Mouse (Mus musculus) midbrain, embryonic 10.5 days (tissue): Measurements from ENCODE around the gene Nfasc. TPM values are rescaled to one million over a fixed set of nuclear protein-coding genes. Genes with fewer than 3 reads are reported as not detected.

Source experiments
- DNase-seq: peaks from one replicate; pipeline ENCODE4 v3.0.0-alpha.2; 2017; ENCODE audit warnings: low spot score
- H3K27ac ChIP-seq: fragments of 300-500 bp; sonication (generic); replicated peaks from 2 replicates; pipeline ENCODE4 v1.5.1; 2016; ENCODE audit warnings: mild to moderate bottlenecking
- H3K27me3 ChIP-seq: fragments of 300-500 bp; sonication (generic); 2 replicates; pipeline ENCODE4 v1.6.1; 2016; ENCODE audit warnings: low read depth, mild to moderate bottlenecking; ENCODE audit not compliant: poor library complexity, severe bottlenecking
- H3K36me3 ChIP-seq: fragments of 300-500 bp; sonication (generic); 2 replicates; pipeline ENCODE4 v1.6.1; 2016; ENCODE audit warnings: mild to moderate bottlenecking, moderate library complexity
- H3K4me1 ChIP-seq: fragments of 300-500 bp; sonication (generic); 2 replicates; pipeline ENCODE4 v1.6.1; 2016
- H3K4me3 ChIP-seq: fragments of 300-500 bp; sonication (generic); 2 replicates; pipeline ENCODE4 v1.5.1; 2016; ENCODE audit warnings: mild to moderate bottlenecking, moderate library complexity
- H3K9me3 ChIP-seq: fragments of 300-500 bp; sonication (generic); replicated peaks from 2 replicates; pipeline ENCODE4 v1.6.1; 2016; ENCODE audit warnings: mild to moderate bottlenecking
- WGBS: fragments of 180-500 bp; shearing (Covaris S2); methylation state at CpG from one replicate; pipeline ENCODE4 v1.1.7; 2016; 5-methylcytosine and 5-hydroxymethylcytosine counted together
- polyA plus RNA-seq: library from polyadenylated mRNA; unstranded; fragments of >200 nt; fragmentation: Nextera tagmentation; extraction: Ambion mirVana; gene quantifications from 2 replicates; pipeline ENCODE4 v1.2.1, GENCODE M21; 2016

Gene Nfasc
- polyA plus RNA-seq, 1 experiment from 2014 or later: 14.5 TPM

- 67% methylated on average over 7 of the region's 7 CpGs for WGBS
- no peaks in the 10 kb centered on the region for H3K9me3 ChIP-seq
- peak overlapping the region; percentile 33; the same call in 1 of the 2 replicates for H3K27ac ChIP-seq
- peaks cover 79% of the 10 kb centered on the region for H3K27me3 ChIP-seq
- H3K36me3 ChIP-seq: no peaks in the 10 kb centered on the region
- peak overlapping the region; percentile 55 for H3K4me3 ChIP-seq
- H3K4me1 ChIP-seq: peaks cover 45% of the 10 kb centered on the region
- DNase-seq: no peak
These were observed 200.9 kb downstream of the Nfasc start for GRCm38 (mm10) chr1:132540701-132541100.

DNA sequence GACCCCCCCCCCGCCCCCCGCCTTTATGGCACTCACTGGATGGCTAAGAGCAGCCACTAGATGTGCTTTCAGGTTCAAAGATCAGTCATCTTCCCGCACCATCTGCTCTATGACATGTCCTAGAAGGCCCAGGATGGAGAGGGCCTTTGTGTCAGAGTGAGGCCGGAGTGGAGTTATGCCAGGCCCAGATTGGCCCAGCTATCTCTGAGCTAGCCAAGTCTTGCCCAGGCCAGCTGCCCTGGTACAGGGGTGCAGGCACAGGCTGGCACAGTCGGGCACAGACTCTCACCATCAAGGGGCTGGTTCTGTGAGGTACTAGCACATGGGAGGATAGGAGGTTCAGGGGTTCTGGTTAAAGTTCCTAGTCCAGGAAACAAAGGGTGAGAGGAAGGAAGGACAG is 203.9 kb downstream of the Nfasc start:
- no peak overlapping the region for H3K4me3 ChIP-seq
- H3K9me3 ChIP-seq: no peaks in the 10 kb centered on the region
- H3K27me3 ChIP-seq: peaks cover 73% of the 10 kb centered on the region
- no peaks in the 10 kb centered on the region for H3K36me3 ChIP-seq
- DNase-seq: no peak
- peaks cover 57% of the 10 kb centered on the region for H3K4me1 ChIP-seq
- H3K27ac ChIP-seq: no peak overlapping the region; the same call in 1 of the 2 replicates
- WGBS: 71% methylated on average over 5 of the region's 5 CpGs

DNA sequence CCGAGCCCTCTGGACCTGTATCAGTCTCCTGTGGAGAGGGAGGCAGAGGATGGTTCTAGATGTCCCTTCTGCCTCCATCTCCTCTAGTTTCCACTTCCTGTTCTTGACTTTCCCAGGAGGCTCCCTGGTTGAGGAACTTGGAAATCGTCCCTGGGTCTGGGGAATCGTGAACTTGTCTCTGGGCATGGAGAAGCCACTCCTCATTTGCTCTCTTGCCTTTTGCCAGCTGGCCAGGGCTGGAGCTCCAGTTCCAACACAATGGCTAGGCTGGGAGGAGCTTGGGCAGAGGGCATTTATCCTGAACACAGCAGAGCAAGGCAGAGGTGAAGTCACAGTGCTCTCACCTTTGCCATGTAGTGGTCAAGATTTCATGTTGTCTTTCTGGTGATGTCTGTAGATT is 205.2 kb downstream of the Nfasc start:
- Histone ChIP-seq H3K4me3 (no peak overlapping the region), H3K4me1 (peaks cover 48% of the 10 kb centered on the region), H3K9me3 (no peaks in the 10 kb centered on the region), H3K27ac (no peak overlapping the region), H3K36me3 (no peaks in the 10 kb centered on the region; the same call in 1 of the 2 replicates), H3K27me3 (peaks cover 70% of the 10 kb centered on the region)
- no peak for DNase-seq
- WGBS: 80% methylated on average over 3 of the region's 3 CpGs

DNA sequence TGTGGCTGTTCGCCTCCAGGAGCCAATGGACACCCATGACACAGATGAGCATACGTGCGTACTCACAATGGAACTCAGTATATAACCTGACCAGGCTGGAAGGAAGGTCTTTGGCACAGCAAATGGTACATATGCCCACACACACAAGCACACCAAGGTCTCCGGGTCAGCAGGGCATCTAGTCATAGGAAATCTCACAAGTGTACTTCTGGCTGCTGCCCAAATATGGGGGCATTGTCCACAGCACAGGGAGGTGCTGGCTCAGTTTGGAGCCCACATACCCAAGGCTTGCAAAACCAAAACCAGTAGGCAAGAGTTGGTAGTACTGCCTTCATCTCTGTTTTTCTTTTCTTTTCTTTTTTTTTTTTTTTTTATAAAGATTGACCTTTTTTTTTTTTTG is 206.1 kb downstream of the Nfasc start:
- Histone ChIP-seq H3K36me3 (no peaks in the 10 kb centered on the region; the same call in 1 of the 2 replicates), H3K4me1 (peaks cover 48% of the 10 kb centered on the region), H3K4me3 (no peak overlapping the region), H3K27ac (no peak overlapping the region), H3K27me3 (peaks cover 61% of the 10 kb centered on the region), H3K9me3 (no peaks in the 10 kb centered on the region)
- WGBS: 90% methylated on average over 4 of the region's 4 CpGs
- no peak for DNase-seq

DNA sequence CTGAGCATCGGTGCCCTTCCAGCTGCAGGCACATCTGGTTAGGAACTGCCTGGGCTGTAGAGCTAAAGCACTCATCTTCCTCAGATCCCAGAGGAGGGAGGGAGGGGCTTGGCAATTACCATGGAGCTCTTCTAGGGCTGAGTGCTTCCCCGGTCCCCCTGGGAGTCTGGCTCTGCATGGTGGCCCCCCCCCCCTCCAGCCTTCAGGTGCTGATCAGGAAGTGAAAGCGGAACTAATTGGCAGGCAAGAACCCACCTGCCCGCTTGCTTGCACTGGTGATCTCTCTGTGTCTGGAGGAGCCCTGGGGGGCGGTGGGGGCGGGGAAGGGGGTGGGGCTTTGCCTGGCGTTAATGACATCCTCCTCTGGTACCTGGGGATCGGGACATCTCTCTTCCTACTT is 207.8 kb downstream of the Nfasc start:
- Histone ChIP-seq H3K27me3 (peaks cover 48% of the 10 kb centered on the region), H3K4me1 (peaks cover 53% of the 10 kb centered on the region), H3K36me3 (no peaks in the 10 kb centered on the region; the same call in 1 of the 2 replicates), H3K27ac (peak overlapping the region; percentile 28), H3K9me3 (no peaks in the 10 kb centered on the region), H3K4me3 (no peak overlapping the region)
- 6% methylated on average over 8 of the region's 8 CpGs for WGBS
- no peak for DNase-seq

- Histone ChIP-seq H3K27ac (0 out of 2 replicates have a peak overlapping the region, but pooled peaks have one; percentile 10), H3K36me3 (no peaks in the 10 kb centered on the region; the same call in 1 of the 2 replicates), H3K4me3 (no peak overlapping the region), H3K4me1 (peaks cover 50% of the 10 kb centered on the region), H3K27me3 (peaks cover 41% of the 10 kb centered on the region), H3K9me3 (no peaks in the 10 kb centered on the region)
- no peak for DNase-seq
- 61% methylated on average over 9 of the region's 9 CpGs for WGBS
These were observed 209.1 kb downstream of the Nfasc start for GRCm38 (mm10) chr1:132532521-132532920.

DNA sequence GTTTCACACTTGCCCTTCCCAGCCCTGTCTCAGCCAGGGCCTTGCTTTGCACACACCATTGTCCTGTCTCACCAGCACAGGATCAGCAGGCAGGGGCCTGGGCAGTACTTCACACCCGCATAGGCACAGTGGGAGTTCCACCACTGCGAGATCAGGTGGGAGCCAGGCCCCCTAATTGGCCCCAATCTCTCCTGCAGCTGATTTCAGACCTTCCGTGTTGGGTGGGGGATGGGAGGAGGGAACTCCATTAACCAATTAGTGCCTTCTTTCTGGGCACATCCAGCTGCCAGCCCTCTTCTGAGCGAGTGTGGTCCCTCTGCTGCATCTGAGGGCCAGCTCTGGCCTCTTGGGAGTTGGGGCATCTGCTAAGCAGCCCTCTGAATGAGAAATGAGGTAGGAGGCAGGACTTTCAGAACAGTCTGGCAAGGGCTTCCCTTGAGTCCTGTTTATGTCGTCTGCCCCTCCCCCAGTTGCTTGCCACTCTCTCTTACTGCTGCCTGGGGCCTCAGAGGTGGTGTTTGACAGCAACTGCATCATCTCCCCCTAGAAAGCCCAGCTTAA is 210.9 kb downstream of the Nfasc start:
- Histone ChIP-seq H3K4me3 (no peak overlapping the region), H3K36me3 (no peaks in the 10 kb centered on the region; the same call in 1 of the 2 replicates), H3K4me1 (peaks cover 63% of the 10 kb centered on the region), H3K9me3 (no peaks in the 10 kb centered on the region), H3K27ac (peak overlapping the region; percentile 76), H3K27me3 (peaks cover 41% of the 10 kb centered on the region)
- WGBS: 2% methylated on average over 5 of the region's 5 CpGs
- DNase-seq: no peak

DNA sequence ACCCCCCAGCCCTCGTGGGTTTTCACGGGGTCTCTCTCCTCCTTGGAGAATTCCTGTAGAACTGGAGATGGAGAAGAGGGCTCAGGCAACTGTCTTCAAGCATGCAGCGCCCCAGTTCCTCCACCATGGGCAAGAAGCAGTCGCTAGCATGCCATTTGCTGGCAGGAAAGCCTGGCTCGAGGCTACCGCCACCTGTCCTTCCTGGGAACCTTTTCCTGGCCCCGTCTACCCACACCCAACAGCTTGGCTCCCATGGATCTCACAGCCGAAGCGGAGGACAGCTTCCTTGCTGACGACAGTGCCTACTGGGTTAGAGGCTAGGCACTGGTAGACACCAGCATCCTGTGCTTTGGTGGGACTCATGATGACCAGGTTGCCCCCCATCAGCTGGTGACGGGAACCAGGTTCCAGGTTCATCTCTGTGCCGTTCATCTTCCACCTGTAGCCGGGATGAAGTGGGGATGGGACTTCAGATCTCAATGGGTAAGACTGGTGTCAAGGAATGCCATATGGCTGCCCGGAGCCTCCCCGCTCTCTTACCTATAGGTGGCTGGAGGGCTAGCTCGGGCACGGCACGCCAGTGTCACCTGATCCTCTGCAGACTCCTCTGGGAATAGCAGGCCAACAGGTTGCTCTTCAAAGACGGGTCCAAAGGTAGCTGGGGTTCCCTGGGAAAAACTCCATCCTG is 212.8 kb downstream of the Nfasc start:
- H3K27me3 ChIP-seq: peaks cover 34% of the 10 kb centered on the region
- peak overlapping the region; percentile 4; the same call in 1 of the 2 replicates for H3K27ac ChIP-seq
- peaks cover 2% of the 10 kb centered on the region; the same call in 1 of the 2 replicates for H3K36me3 ChIP-seq
- H3K4me3 ChIP-seq: no peak overlapping the region
- no peaks in the 10 kb centered on the region for H3K9me3 ChIP-seq
- WGBS: 92% methylated on average over 19 of the region's 19 CpGs
- peaks cover 54% of the 10 kb centered on the region for H3K4me1 ChIP-seq
- no peak for DNase-seq

- H3K27me3 ChIP-seq: peaks cover 27% of the 10 kb centered on the region
- H3K9me3 ChIP-seq: no peaks in the 10 kb centered on the region
- H3K4me1 ChIP-seq: peaks cover 47% of the 10 kb centered on the region
- no peak overlapping the region for H3K4me3 ChIP-seq
- no peak overlapping the region for H3K27ac ChIP-seq
- peaks cover 2% of the 10 kb centered on the region; the same call in 1 of the 2 replicates for H3K36me3 ChIP-seq
- no peak for DNase-seq
- 94% methylated on average over 13 of the region's 13 CpGs for WGBS
These were observed 213.5 kb downstream of the Nfasc start for GRCm38 (mm10) chr1:132528071-132528470.

DNA sequence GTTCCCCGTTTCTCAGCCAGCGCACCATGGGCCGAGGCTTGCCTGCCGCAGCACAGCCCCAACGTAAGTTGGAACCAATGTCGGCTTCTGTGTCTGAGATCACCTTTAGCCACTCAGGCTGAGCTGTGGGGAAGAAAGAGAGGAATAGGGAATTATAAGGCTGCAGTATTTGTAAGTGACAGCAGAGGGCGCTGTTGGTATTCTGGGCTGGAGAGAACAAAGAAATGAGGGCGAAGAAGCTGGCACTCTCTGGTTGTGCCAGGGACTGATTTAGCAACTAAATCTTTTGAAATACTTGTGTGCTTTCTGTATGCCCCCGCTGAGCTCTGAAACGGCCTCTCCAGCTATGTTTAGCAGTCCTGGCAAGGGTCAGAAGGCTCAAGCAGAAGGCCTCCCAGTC is 215.8 kb downstream of the Nfasc start:
- peaks cover 42% of the 10 kb centered on the region for H3K4me1 ChIP-seq
- peak overlapping the region; percentile 20; the same call in 1 of the 2 replicates for H3K4me3 ChIP-seq
- H3K36me3 ChIP-seq: peaks cover 8% of the 10 kb centered on the region; the same call in 1 of the 2 replicates
- WGBS: 16% methylated on average over 10 of the region's 10 CpGs
- H3K27me3 ChIP-seq: peaks cover 21% of the 10 kb centered on the region
- peak; percentile 75 for DNase-seq
- no peaks in the 10 kb centered on the region for H3K9me3 ChIP-seq
- H3K27ac ChIP-seq: peak overlapping the region; percentile 86

DNA sequence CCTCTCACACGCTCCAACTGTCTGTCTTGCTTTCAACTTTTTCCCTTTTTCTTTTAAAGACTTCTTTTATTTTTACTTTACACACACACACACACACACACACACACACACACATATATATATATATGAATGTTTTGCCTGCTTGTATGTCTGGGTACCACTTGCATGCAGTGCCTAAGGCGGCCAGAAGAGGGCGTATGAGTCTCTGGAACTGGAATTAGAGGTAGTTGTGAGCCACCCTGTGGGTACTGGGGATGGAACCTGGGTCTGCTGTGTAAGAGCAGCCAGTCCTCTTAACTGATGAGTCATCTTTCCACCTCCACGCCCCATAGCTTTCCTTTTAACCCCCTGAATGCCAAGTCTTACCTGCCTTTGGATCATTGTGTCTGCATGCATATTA is 217.7 kb downstream of the Nfasc start:
- DNase-seq: peak; percentile 43
- no peak overlapping the region for H3K4me3 ChIP-seq
- 40% methylated on average over 4 of the region's 4 CpGs for WGBS
- no peaks in the 10 kb centered on the region for H3K9me3 ChIP-seq
- H3K4me1 ChIP-seq: peaks cover 40% of the 10 kb centered on the region
- peaks cover 10% of the 10 kb centered on the region; the same call in 1 of the 2 replicates for H3K36me3 ChIP-seq
- H3K27me3 ChIP-seq: peaks cover 19% of the 10 kb centered on the region
- H3K27ac ChIP-seq: no peak overlapping the region

- 89% methylated on average over 8 of the region's 8 CpGs for WGBS
- Histone ChIP-seq H3K4me1 (peaks cover 40% of the 10 kb centered on the region), H3K27ac (0 out of 2 replicates have a peak overlapping the region, but pooled peaks have one; percentile 28), H3K36me3 (peaks cover 17% of the 10 kb centered on the region; the same call in 1 of the 2 replicates), H3K4me3 (no peak overlapping the region), H3K27me3 (peaks cover 14% of the 10 kb centered on the region), H3K9me3 (no peaks in the 10 kb centered on the region)
- DNase-seq: no peak
These were observed 218.5 kb downstream of the Nfasc start for GRCm38 (mm10) chr1:132523048-132523447.

- no peak overlapping the region for H3K4me3 ChIP-seq
- peaks cover 22% of the 10 kb centered on the region for H3K4me1 ChIP-seq
- H3K9me3 ChIP-seq: no peaks in the 10 kb centered on the region
- peaks cover 14% of the 10 kb centered on the region for H3K27me3 ChIP-seq
- peak; percentile 51 for DNase-seq
- peaks cover 17% of the 10 kb centered on the region; the same call in 1 of the 2 replicates for H3K36me3 ChIP-seq
- WGBS: 13% methylated on average over 5 of the region's 6 CpGs
- peak overlapping the region; percentile 52; the same call in 1 of the 2 replicates for H3K27ac ChIP-seq
These were observed 220.8 kb downstream of the Nfasc start for GRCm38 (mm10) chr1:132520764-132521163.
